Mouse (Mus musculus) liver, embryonic 16.5 days (tissue): ENCODE data around the gene Spire2. TPM values are rescaled to one million over a fixed set of nuclear protein-coding genes. Genes with fewer than 3 reads are reported as not detected.

Experiments used
- ATAC-seq: fragments of 200-750 bp; cut with Nextera tagmentation; 2 replicates; pipeline ENCODE4 v1.8.0; 2017; ENCODE audit warnings: low read depth, mild to moderate bottlenecking, moderate number of reproducible peaks, moderate library complexity
- H3K27ac ChIP-seq: fragments of 300-500 bp; sonication (generic); 2 replicates; pipeline ENCODE4 v1.5.1; 2014; ENCODE audit warnings: mild to moderate bottlenecking, low read length
- H3K27me3 ChIP-seq: fragments of 300-500 bp; sonication (generic); 2 replicates; pipeline ENCODE4 v1.6.1; 2014; ENCODE audit warnings: low read depth, low read length, mixed read lengths; ENCODE audit not compliant: control insufficient read depth, insufficient read depth
- H3K36me3 ChIP-seq: fragments of 300-500 bp; sonication (generic); 2 replicates; pipeline ENCODE4 v1.6.1; 2014; ENCODE audit warnings: mild to moderate bottlenecking; ENCODE audit not compliant: control insufficient read depth, insufficient read depth
- H3K4me1 ChIP-seq: fragments of 300-500 bp; sonication (generic); 2 replicates; pipeline ENCODE4 v1.6.1; 2014; ENCODE audit warnings: low read depth, low read length, mixed read lengths; ENCODE audit not compliant: control insufficient read depth
- H3K4me2 ChIP-seq: fragments of 300-500 bp; sonication (generic); 2 replicates; pipeline ENCODE4 v1.6.1; 2014; ENCODE audit warnings: low read depth, low read length, mixed read lengths
- H3K4me3 ChIP-seq: fragments of 300-500 bp; sonication (generic); 2 replicates; pipeline ENCODE4 v1.5.1; 2014; ENCODE audit warnings: low read depth, mild to moderate bottlenecking, low read length
- H3K9ac ChIP-seq: fragments of 300-500 bp; sonication (generic); 2 replicates; pipeline ENCODE4 v1.6.1; 2014; ENCODE audit warnings: low read depth, low read length
- H3K9me3 ChIP-seq: fragments of 300-500 bp; sonication (generic); replicated peaks from 2 replicates; pipeline ENCODE4 v1.6.1; 2016; ENCODE audit warnings: low read length; ENCODE audit not compliant: control insufficient read depth
- WGBS: fragments of 180-500 bp; shearing (Covaris S2); extraction: QIAGEN DNeasy Blood & Tissue Kit; methylation state at CpG from one replicate; pipeline ENCODE4 v1.1.7; 2014; ENCODE audit not compliant: insufficient replicate concordance; 5-methylcytosine and 5-hydroxymethylcytosine counted together
- polyA plus RNA-seq: library from polyadenylated mRNA; unstranded; fragments of >200 nt; fragmentation: Nextera tagmentation; extraction: Ambion mirVana; gene quantifications from 2 replicates; pipeline ENCODE4 v1.2.1, GENCODE M21; 2015

The Spire2 gene
- polyA plus RNA-seq, 1 experiment from 2014 or later = 2.4 TPM

DNA sequence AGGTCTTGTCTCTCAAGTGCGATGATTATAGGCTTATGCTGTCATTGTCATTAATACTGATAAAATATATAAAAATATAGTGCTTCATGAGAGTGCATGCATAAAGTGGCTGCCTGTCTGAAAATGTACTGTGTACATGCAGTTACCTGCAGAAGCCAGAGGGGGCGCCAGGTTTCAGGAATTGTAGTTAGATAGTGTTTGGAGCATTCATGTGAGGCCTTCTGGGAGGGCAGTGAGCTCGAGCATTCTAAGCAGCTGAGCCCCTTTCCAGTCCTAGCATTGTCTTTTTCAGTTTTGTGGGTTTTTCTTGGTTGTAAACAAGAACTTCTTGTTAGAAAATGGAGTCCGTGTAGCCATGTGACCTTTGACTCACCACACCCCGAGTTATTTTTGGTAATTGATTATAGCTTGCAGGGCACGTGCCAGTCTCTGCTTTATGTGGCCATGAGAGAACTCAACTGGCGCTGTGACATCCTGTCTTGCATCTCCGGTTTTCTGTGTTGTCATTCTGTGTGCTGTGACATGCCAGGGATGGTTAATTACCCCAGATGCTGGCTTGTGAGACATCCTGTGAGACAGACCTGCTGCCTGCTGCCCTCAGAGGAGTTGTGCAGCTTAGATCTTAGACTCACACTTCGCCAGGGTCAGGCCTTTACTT lies 52.5 kb downstream of the Spire2 start:
- H3K36me3 ChIP-seq = peaks cover 44% of the 10 kb centered on the region

DNA sequence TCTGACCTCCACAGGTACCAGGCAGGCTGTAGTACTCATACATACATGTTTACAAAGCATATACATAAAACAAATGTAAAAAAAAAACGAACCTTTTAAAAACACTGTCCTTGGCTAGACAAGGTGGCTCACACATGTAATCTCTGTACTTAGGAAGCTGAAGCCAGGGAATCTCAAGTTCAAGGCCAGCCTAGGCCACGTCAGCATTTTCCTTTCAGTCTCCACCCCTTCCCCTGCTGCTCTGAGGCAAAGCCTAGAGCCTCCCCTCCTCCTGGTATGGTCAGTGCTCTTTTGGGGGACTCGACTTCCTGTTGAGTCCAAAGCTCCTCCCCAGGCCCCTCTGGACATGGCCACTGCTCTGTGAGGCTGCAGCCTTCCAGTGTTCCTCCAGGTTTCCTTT lies 54.5 kb downstream of the Spire2 start:
- no peak overlapping the region for H3K9ac ChIP-seq
- no peaks in the 10 kb centered on the region for H3K9me3 ChIP-seq
- H3K4me1 ChIP-seq = no peaks in the 10 kb centered on the region
- no peaks in the 10 kb centered on the region for H3K27me3 ChIP-seq
- H3K4me2 ChIP-seq = no peak overlapping the region
- H3K4me3 ChIP-seq = no peak overlapping the region
- ATAC-seq = no peak
- H3K27ac ChIP-seq = no peak overlapping the region
- 60% methylated on average over 3 of the region's 3 CpGs for WGBS
- H3K36me3 ChIP-seq = peaks cover 53% of the 10 kb centered on the region

More for the DNA sequence above, 52.5 kb downstream of the Spire2 start:
- Histone ChIP-seq H3K9me3 (no peaks in the 10 kb centered on the region), H3K9ac (no peak overlapping the region), H3K27ac (no peak overlapping the region), H3K4me2 (no peak overlapping the region), H3K27me3 (no peaks in the 10 kb centered on the region), H3K4me1 (no peaks in the 10 kb centered on the region), H3K4me3 (no peak overlapping the region)
- WGBS = 61% methylated on average over 9 of the region's 9 CpGs
- no peak for ATAC-seq

- no peak for ATAC-seq
- WGBS = 76% methylated on average over 8 of the region's 8 CpGs
- H3K9me3 ChIP-seq = no peaks in the 10 kb centered on the region
- no peak overlapping the region for H3K9ac ChIP-seq
- no peak overlapping the region for H3K27ac ChIP-seq
- H3K36me3 ChIP-seq = peaks cover 52% of the 10 kb centered on the region
- no peak overlapping the region for H3K4me2 ChIP-seq
- H3K27me3 ChIP-seq = no peaks in the 10 kb centered on the region
- no peak overlapping the region for H3K4me3 ChIP-seq
- no peaks in the 10 kb centered on the region for H3K4me1 ChIP-seq
These were observed 55.3 kb downstream of the Spire2 start for GRCm38 (mm10) chr8:123387801-123388200.

DNA sequence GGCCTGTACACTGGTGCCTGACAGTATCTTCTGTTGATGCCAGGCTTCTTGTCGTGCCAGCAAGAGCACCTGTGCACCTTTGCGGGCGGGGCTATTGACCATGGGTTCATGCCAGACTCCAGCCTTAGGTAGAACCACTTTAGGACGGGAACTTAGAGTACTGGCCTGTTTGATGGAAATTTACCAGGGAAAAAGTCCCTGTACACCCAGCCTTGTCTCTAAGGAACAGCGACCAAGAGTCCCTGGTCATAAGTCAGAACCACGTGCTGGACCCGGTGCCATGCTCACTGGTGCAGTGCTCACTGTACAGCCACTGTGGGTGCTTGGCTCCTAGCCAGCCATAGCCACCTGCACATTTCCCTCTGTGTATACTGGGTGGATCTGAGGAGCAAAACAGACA lies 56.5 kb downstream of the Spire2 start:
- 80% methylated on average over 7 of the region's 7 CpGs for WGBS
- Histone ChIP-seq H3K9me3 (no peaks in the 10 kb centered on the region), H3K4me2 (no peak overlapping the region), H3K9ac (no peak overlapping the region), H3K27ac (no peak overlapping the region), H3K27me3 (no peaks in the 10 kb centered on the region), H3K4me1 (no peaks in the 10 kb centered on the region), H3K4me3 (no peak overlapping the region), H3K36me3 (peaks cover 48% of the 10 kb centered on the region)
- no peak for ATAC-seq

GRCm38 (mm10) chr8:123398308-123398707 lies 65.8 kb downstream of the Spire2 start:
- no peak overlapping the region for H3K4me2 ChIP-seq
- H3K4me3 ChIP-seq = no peak overlapping the region
- H3K9ac ChIP-seq = no peak overlapping the region
- no peak overlapping the region for H3K27ac ChIP-seq
- H3K36me3 ChIP-seq = peaks cover 24% of the 10 kb centered on the region
- WGBS = 75% methylated on average over 13 of the region's 13 CpGs
- H3K27me3 ChIP-seq = no peaks in the 10 kb centered on the region
- H3K9me3 ChIP-seq = no peaks in the 10 kb centered on the region
- ATAC-seq = no peak
- no peaks in the 10 kb centered on the region for H3K4me1 ChIP-seq

- no peaks in the 10 kb centered on the region for H3K9me3 ChIP-seq
- no peak overlapping the region for H3K27ac ChIP-seq
- H3K27me3 ChIP-seq = no peaks in the 10 kb centered on the region
- H3K4me2 ChIP-seq = no peak overlapping the region
- peaks cover under 1% of the 10 kb centered on the region; the same call in 1 of the 2 replicates for H3K4me1 ChIP-seq
- ATAC-seq = no peak
- H3K4me3 ChIP-seq = no peak overlapping the region
- WGBS = 81% methylated on average over 9 of the region's 9 CpGs
- no peak overlapping the region for H3K9ac ChIP-seq
- H3K36me3 ChIP-seq = peaks cover 7% of the 10 kb centered on the region; the same call in 1 of the 2 replicates
These were observed 69.4 kb downstream of the Spire2 start for GRCm38 (mm10) chr8:123401936-123402335.

DNA sequence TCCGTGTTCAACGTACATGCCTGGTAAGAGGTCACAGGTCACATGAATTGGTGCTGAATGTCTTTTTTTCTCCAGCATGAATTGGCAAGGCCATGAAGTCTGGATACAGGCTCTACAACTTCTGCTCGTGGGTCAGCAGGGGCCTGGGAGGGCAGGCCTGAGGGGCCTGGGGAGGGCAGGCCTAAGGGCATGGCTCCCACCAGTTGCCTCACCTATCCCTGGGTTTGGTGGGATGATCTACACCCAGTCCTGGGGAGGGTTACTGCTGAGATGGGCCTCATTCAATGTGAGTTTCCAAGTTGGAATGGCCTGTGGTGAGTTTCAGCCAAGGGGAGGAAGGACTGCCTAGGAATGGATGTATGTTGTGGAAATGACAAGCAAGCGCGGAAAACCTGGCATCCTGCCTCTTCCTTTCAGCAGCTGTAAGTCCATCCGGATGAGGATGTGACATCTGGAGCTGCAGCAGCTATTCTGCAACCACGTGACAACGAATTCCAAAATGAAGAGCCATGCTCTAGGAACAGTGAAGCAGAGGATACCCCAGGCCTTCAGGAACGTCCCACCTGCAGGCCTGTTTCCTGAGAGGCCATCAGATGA lies 70.3 kb downstream of the Spire2 start:
- Histone ChIP-seq H3K4me3 (no peak overlapping the region), H3K4me2 (no peak overlapping the region), H3K9ac (no peak overlapping the region), H3K27ac (no peak overlapping the region), H3K4me1 (peaks cover 9% of the 10 kb centered on the region), H3K36me3 (peaks cover 7% of the 10 kb centered on the region; the same call in 1 of the 2 replicates), H3K9me3 (no peaks in the 10 kb centered on the region), H3K27me3 (peaks cover 2% of the 10 kb centered on the region; the same call in 1 of the 2 replicates)
- 69% methylated on average over 9 of the region's 9 CpGs for WGBS
- ATAC-seq = no peak

- H3K9me3 ChIP-seq = no peaks in the 10 kb centered on the region
- no peaks in the 10 kb centered on the region; the same call in 1 of the 2 replicates for H3K36me3 ChIP-seq
- H3K27me3 ChIP-seq = peaks cover 13% of the 10 kb centered on the region
- no peak overlapping the region for H3K4me3 ChIP-seq
- 51% methylated on average over 8 of the region's 8 CpGs for WGBS
- H3K4me2 ChIP-seq = no peak overlapping the region
- H3K9ac ChIP-seq = no peak overlapping the region
- peaks cover 25% of the 10 kb centered on the region for H3K4me1 ChIP-seq
- ATAC-seq = no peak
- no peak overlapping the region for H3K27ac ChIP-seq
These were observed 72.0 kb downstream of the Spire2 start for GRCm38 (mm10) chr8:123404521-123404920.

DNA sequence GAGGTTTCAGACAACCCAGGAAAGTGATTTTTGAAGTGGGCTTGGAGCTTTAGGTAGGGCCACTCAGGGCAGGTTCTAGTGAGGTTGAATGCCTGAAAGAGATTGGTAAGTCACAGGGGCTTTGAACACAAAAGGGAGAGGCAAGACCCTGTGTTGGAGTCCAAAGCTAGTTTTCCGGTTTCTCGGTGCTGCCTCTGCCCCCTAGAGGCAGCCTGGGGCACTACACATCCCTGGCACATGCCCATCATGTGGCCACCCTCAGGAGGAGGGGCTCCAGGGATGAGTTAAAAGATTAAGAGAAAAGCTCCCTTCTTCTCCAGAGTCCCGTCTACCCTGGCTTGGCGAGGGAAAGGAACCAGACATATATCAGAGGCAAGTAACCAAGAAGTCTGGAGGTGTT lies 74.3 kb downstream of the Spire2 start, which contains the start of gene Mc1r:
Gene Mc1r (plus strand): TSS at position 322 of the 400 bp plus-strand sequence.
- no peak within 1 kb of the TSS for H3K4me3 ChIP-seq
- no peak within 1 kb of the TSS for H3K4me2 ChIP-seq
- peaks cover 41% of the 10 kb centered on the region for H3K4me1 ChIP-seq
- H3K27ac ChIP-seq = no peak within 1 kb of the TSS
- no peak within 1 kb of the TSS for H3K9ac ChIP-seq
- WGBS = 4% methylated on average over 4 of the region's 4 CpGs
- no peak for ATAC-seq
- H3K9me3 ChIP-seq = no peaks in the 10 kb centered on the region
- peaks cover 35% of the 10 kb centered on the region for H3K27me3 ChIP-seq
- H3K36me3 ChIP-seq = no peaks in the 10 kb centered on the region
